Mouse (Mus musculus): ENCODE measurements around the gene Lpin2.

- TF ChIP-seq CTCF (IDR thresholded peaks at IDR 0.05; ENCODE audit: borderline replicate concordance, insufficient read depth, low read depth, low read length) (no peak), POLR2A (IDR thresholded peaks at IDR 0.05; ENCODE audit: borderline replicate concordance, insufficient read depth, low read length) (no peak)
Observed at GRCm38 (mm10) chr17:71251601-71252001, 69.2 kb downstream of the Lpin2 start.
